Mouse (Mus musculus): Measurements from ENCODE around the gene Cttn. TPM values are rescaled to one million over a fixed set of nuclear protein-coding genes. Genes with fewer than 3 reads are reported as not detected.

Gene Cttn
- total and polyA plus RNA-seq, 3 experiments: 0.55 TPM; not detected in 2

- TF ChIP-seq RAD21 (IDR thresholded peaks at IDR 0.05; ENCODE audit: low read depth, low read length) (no peak), TBP (conservative IDR thresholded peaks at IDR 0.05; ENCODE audit: low read depth, low read length) (no peak), USF2 (conservative IDR thresholded peaks at IDR 0.05; ENCODE audit: low read depth, low read length) (no peak), MAZ (IDR thresholded peaks at IDR 0.05; ENCODE audit: low read depth, low read length) (no peak), TCF12 (IDR thresholded peaks at IDR 0.05; ENCODE audit: low read depth, low read length) (no peak), UBTF (IDR thresholded peaks at IDR 0.05; ENCODE audit: low read depth, low read length) (no peak), IRF4 (IDR thresholded peaks at IDR 0.05; ENCODE audit: low read depth, low read length) (no peak), ZNF384 (IDR thresholded peaks at IDR 0.05; ENCODE audit: low read depth, low read length) (no peak), NRF1 (IDR thresholded peaks at IDR 0.05; ENCODE audit: low read depth, low read length) (no peak), KAT2A (IDR thresholded peaks at IDR 0.05; ENCODE audit: insufficient replicate concordance, low read length) (no peak)
- dilution Hi-C loops (cut with MboI; ENCODE audit: extremely low pct_ligation_motif_present, extremely low pct_unique_long_range_greater_than_20kb, low sequenced_read_pairs) (no loop called here), in situ Hi-C loops (cut with MboI; ENCODE audit: low pct_ligation_motif_present, low pct_unique_long_range_greater_than_20kb, low sequenced_read_pairs) (no loop called here)
- Histone ChIP-seq H3K9ac (ENCODE audit: insufficient read depth, low read depth) (no peak overlapping the region), H3K4me1 (ENCODE audit: control insufficient read depth in 1 of 2, insufficient read depth in 2 of 2) (0 out of 4 replicates have a peak, but pooled peaks cover 0 to 6% of the 10 kb centered on the region in 2 experiments), H3K9me3 (replicated peaks; ENCODE audit: low read length) (no peaks in the 10 kb centered on the region), H3K27me3 (replicated peaks) (peaks cover 91% of the 10 kb centered on the region), H3K27ac (ENCODE audit: insufficient read depth, low read depth) (no peak overlapping the region), H3K79me2 (replicated peaks; ENCODE audit: control insufficient read depth, extremely low read depth, insufficient read depth, poor library complexity, severe bottlenecking) (no peaks in the 10 kb centered on the region), H3K36me3 (replicated peaks in 1 of 2; ENCODE audit: control insufficient read depth in 1 of 2, insufficient read depth in 1 of 2, low read length in 1 of 2) (no peaks in the 10 kb centered on the region), H3K4me2 (ENCODE audit: insufficient read depth, low read depth, poor library complexity, severe bottlenecking) (no peak overlapping the region; the same call in 1 of the 2 replicates), H3K4me3 (replicated peaks in 1 of 3; ENCODE audit: low read depth in 2 of 3, low read length in 2 of 3, poor library complexity in 1 of 3) (no peak overlapping the region)
- DNase-seq (ENCODE audit: extremely low read depth): peak; percentile 46
Measured at GRCm38 (mm10) chr7:144417644-144418343, 53.0 kb downstream of the Cttn start.

DNA sequence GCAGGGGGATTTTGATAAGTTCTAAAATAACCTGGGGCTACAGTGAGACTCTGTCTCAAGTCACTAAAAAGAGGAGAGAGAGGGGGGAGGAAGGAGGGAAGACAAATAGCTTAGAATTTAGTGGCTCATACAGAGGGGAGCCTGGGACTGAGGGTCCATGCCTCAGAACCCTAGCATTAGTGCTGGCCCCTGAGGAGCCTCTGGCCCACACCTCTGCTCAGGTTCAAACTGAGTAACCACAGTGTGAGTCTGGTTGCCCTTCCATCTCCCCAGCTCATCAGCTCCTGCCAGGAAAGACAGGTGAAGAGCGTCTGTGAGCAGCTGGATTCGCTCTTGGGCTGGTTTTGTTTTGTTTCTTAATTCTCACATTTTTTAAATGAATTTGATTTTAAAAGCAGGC lies 53.6 kb downstream of the Cttn start:
- Histone ChIP-seq H3K4me1 (ENCODE audit: control insufficient read depth in 1 of 2, insufficient read depth in 2 of 2) (0 out of 4 replicates have a peak, but pooled peaks cover 0 to 6% of the 10 kb centered on the region in 2 experiments), H3K27ac (ENCODE audit: insufficient read depth, low read depth) (no peak overlapping the region), H3K9ac (ENCODE audit: insufficient read depth, low read depth) (no peak overlapping the region), H3K4me3 (replicated peaks in 1 of 3; ENCODE audit: low read depth in 2 of 3, low read length in 2 of 3, poor library complexity in 1 of 3) (no peak overlapping the region), H3K4me2 (ENCODE audit: insufficient read depth, low read depth, poor library complexity, severe bottlenecking) (no peak overlapping the region; the same call in 1 of the 2 replicates), H3K27me3 (replicated peaks) (peaks cover 95% of the 10 kb centered on the region), H3K9me3 (replicated peaks; ENCODE audit: low read length) (no peaks in the 10 kb centered on the region), H3K79me2 (replicated peaks; ENCODE audit: control insufficient read depth, extremely low read depth, insufficient read depth, poor library complexity, severe bottlenecking) (no peaks in the 10 kb centered on the region), H3K36me3 (replicated peaks in 1 of 2; ENCODE audit: control insufficient read depth in 1 of 2, insufficient read depth in 1 of 2, low read length in 1 of 2) (no peaks in the 10 kb centered on the region)
- dilution Hi-C loops (cut with MboI; ENCODE audit: extremely low pct_ligation_motif_present, extremely low pct_unique_long_range_greater_than_20kb, low sequenced_read_pairs): no loop called here
- no peak for TF ChIP-seq MXI1 (IDR thresholded peaks at IDR 0.05; ENCODE audit: low read depth, low read length)
- no peak for TF ChIP-seq ELF1 (IDR thresholded peaks at IDR 0.05; ENCODE audit: low read depth, low read length)
- no peak for TF ChIP-seq SMC3 (IDR thresholded peaks at IDR 0.05; ENCODE audit: low read depth, low read length)
- no peak for TF ChIP-seq ETS1 (conservative IDR thresholded peaks at IDR 0.05; ENCODE audit: low read depth, low read length)
- no peak for TF ChIP-seq BHLHE40 (IDR thresholded peaks at IDR 0.05; ENCODE audit: low read depth, low read length)
- TF ChIP-seq SIN3A (IDR thresholded peaks at IDR 0.05; ENCODE audit: low read length): no peak
- TF ChIP-seq NRF1 (IDR thresholded peaks at IDR 0.05; ENCODE audit: low read depth, low read length): no peak
- no peak for TF ChIP-seq USF1 (IDR thresholded peaks at IDR 0.05; ENCODE audit: low read depth, low read length)
- no peak for TF ChIP-seq GABPA (IDR thresholded peaks at IDR 0.05; ENCODE audit: insufficient replicate concordance, low read depth, low read length)
- no peak for TF ChIP-seq MAX (IDR thresholded peaks at IDR 0.05; ENCODE audit: low read length)
- no peak for TF ChIP-seq UBTF (IDR thresholded peaks at IDR 0.05; ENCODE audit: low read depth, low read length)
- no peak for TF ChIP-seq RCOR1 (conservative IDR thresholded peaks at IDR 0.05; ENCODE audit: low read depth, low read length)
- TF ChIP-seq POLR2AphosphoS2 (IDR thresholded peaks at IDR 0.05; ENCODE audit: low read depth, low read length): no peak
- TF ChIP-seq MAZ (IDR thresholded peaks at IDR 0.05; ENCODE audit: low read depth, low read length): no peak
- no peak for TF ChIP-seq CTCF (conservative IDR thresholded peaks at IDR 0.05 in 1 of 2, IDR thresholded peaks at IDR 0.05 in 1 of 2; ENCODE audit: low read depth in 2 of 2, low read length in 2 of 2)
- no peak for TF ChIP-seq CHD2 (IDR thresholded peaks at IDR 0.05; ENCODE audit: low read length)
- no peak for TF ChIP-seq IRF4 (IDR thresholded peaks at IDR 0.05; ENCODE audit: low read depth, low read length)
- TF ChIP-seq TCF12 (IDR thresholded peaks at IDR 0.05; ENCODE audit: low read depth, low read length): no peak
- no peak for TF ChIP-seq MEF2A (IDR thresholded peaks at IDR 0.05; ENCODE audit: borderline replicate concordance, low read depth, low read length)
- no peak for TF ChIP-seq HCFC1 (IDR thresholded peaks at IDR 0.05; ENCODE audit: low read depth, low read length)
- in situ Hi-C loops (cut with MboI; ENCODE audit: low pct_ligation_motif_present, low pct_unique_long_range_greater_than_20kb, low sequenced_read_pairs): no loop called here
- no peak for DNase-seq (ENCODE audit: extremely low read depth)

Data from CH12.LX (cell line).